15 mouse cellular contexts compared by ENCODE assay signal in genomic region chr3:119419087-119419709, GRCm38 (mm10).
DNase-seq lines count a peak whose midpoint lies in the region; ATAC-seq and TF ChIP-seq lines count a peak whose summit lies in the region.
"Had no signal": no experiment of that assay in that cellular context is flagged by ENCODE, and none has a peak within 500 bp of the region (broad histone marks: within the 10 kb centered on the region; RNA-seq: fewer than 3 reads in every experiment).

No protein-coding gene starts in this region.

- H3K4me1 ChIP-seq in forebrain, embryonic 15.5 days, result peaks cover 13% of the 10 kb centered on the region
- no peaks in the 10 kb centered on the region for H3K4me1 ChIP-seq in forebrain, embryonic 10.5 days
- H3K4me1 ChIP-seq in midbrain, embryonic 14.5 days (ENCODE audit: control insufficient read depth, insufficient read depth, low read length), result no peaks in the 10 kb centered on the region
- no peaks in the 10 kb centered on the region for H3K4me1 ChIP-seq in midbrain, embryonic 11.5 days (ENCODE audit: control insufficient read depth, insufficient read depth, low read length)
- H3K4me1 ChIP-seq in forebrain, postnatal 0 days (ENCODE audit: insufficient read depth), result no peaks in the 10 kb centered on the region
- no peaks in the 10 kb centered on the region for H3K4me1 ChIP-seq in limb, embryonic 10.5 days
- H3K4me1 ChIP-seq: embryonic facial prominence, embryonic 13.5 days; heart, embryonic 15.5 days; midbrain, embryonic 10.5 days had no signal

- H3K27ac ChIP-seq in forebrain, embryonic 15.5 days (replicated peaks), result peak overlapping the region; percentile 56
- H3K27ac ChIP-seq in forebrain, embryonic 10.5 days, result no peak overlapping the region
- no peak overlapping the region for H3K27ac ChIP-seq in midbrain, embryonic 14.5 days (replicated peaks; ENCODE audit: low read depth, low read length)
- no peak overlapping the region for H3K27ac ChIP-seq in midbrain, embryonic 11.5 days (ENCODE audit: low read depth, low read length)
- H3K27ac ChIP-seq in forebrain, postnatal 0 days (ENCODE audit: low read depth, low read length), result 0 out of 2 replicates have a peak overlapping the region, but pooled peaks have one; percentile 2
- no peak overlapping the region for H3K27ac ChIP-seq in limb, embryonic 10.5 days
- H3K27ac ChIP-seq: embryonic facial prominence, embryonic 13.5 days; heart, embryonic 15.5 days; hindbrain, embryonic 15.5 days; liver, embryonic 14.5 days; midbrain, embryonic 10.5 days had no signal

- DNase-seq in forebrain, embryonic 10.5 days (ENCODE audit: extremely low spot score, low spot score), result no peak
- DNase-seq in midbrain, embryonic 14.5 days, result peak; percentile 6
- no peak for DNase-seq in midbrain, embryonic 11.5 days (ENCODE audit: low spot score, missing footprints)
- DNase-seq in forebrain, postnatal 0 days, result peak; percentile 50
- no peak for DNase-seq in yolk sac, embryonic 10.5 days (ENCODE audit: low spot score)
- no peak for DNase-seq in limb, embryonic 10.5 days (ENCODE audit: low spot score)
- DNase-seq: cerebellum, postnatal 36 days; kidney, adult 2 months; kidney, postnatal 36 days had no signal

- peak; percentile 68 for ATAC-seq in forebrain, embryonic 15.5 days (replicated peaks)
- ATAC-seq in midbrain, embryonic 14.5 days (ENCODE audit: low FRiP score, low TSS enrichment), result no peak
- no peak for ATAC-seq in midbrain, embryonic 11.5 days (ENCODE audit: low FRiP score)
- ATAC-seq in forebrain, postnatal 0 days, result peak; percentile 25; the same call in 1 of the 2 replicates

- no peaks in the 10 kb centered on the region for H3K36me3 ChIP-seq in forebrain, embryonic 15.5 days
- H3K36me3 ChIP-seq in forebrain, embryonic 10.5 days (replicated peaks), result no peaks in the 10 kb centered on the region
- no peaks in the 10 kb centered on the region for H3K36me3 ChIP-seq in midbrain, embryonic 14.5 days (ENCODE audit: control insufficient read depth, insufficient read depth, low read length)
- H3K36me3 ChIP-seq in midbrain, embryonic 11.5 days (ENCODE audit: control insufficient read depth, insufficient read depth, low read length), result no peaks in the 10 kb centered on the region
- no peaks in the 10 kb centered on the region for H3K36me3 ChIP-seq in forebrain, postnatal 0 days (ENCODE audit: insufficient read depth)
- no peaks in the 10 kb centered on the region for H3K36me3 ChIP-seq in limb, embryonic 10.5 days
- H3K36me3 ChIP-seq: embryonic facial prominence, embryonic 13.5 days; heart, embryonic 15.5 days; hindbrain, embryonic 15.5 days; midbrain, embryonic 10.5 days had no signal

- 24% methylated on average over 9 of the region's 9 CpGs for WGBS in forebrain, embryonic 15.5 days
- 88% methylated on average over 9 of the region's 9 CpGs for WGBS in forebrain, embryonic 10.5 days
- WGBS in midbrain, embryonic 14.5 days, result 76% methylated on average over 9 of the region's 9 CpGs
- 86% methylated on average over 9 of the region's 9 CpGs for WGBS in midbrain, embryonic 11.5 days
- 28% methylated on average over 9 of the region's 9 CpGs for WGBS in forebrain, postnatal 0 days
- WGBS in limb, embryonic 10.5 days, result 79% methylated on average over 9 of the region's 9 CpGs

- no peak overlapping the region for H3K9ac ChIP-seq in forebrain, embryonic 15.5 days (replicated peaks)
- no peak overlapping the region for H3K9ac ChIP-seq in midbrain, embryonic 14.5 days (replicated peaks; ENCODE audit: low read length)
- no peak overlapping the region for H3K9ac ChIP-seq in midbrain, embryonic 11.5 days (ENCODE audit: low read length)
- no peak overlapping the region for H3K9ac ChIP-seq in forebrain, postnatal 0 days
- H3K9ac ChIP-seq: embryonic facial prominence, embryonic 13.5 days; heart, embryonic 15.5 days; hindbrain, embryonic 15.5 days; liver, embryonic 14.5 days had no signal

- no peak overlapping the region for H3K4me2 ChIP-seq in forebrain, embryonic 15.5 days (replicated peaks)
- H3K4me2 ChIP-seq in midbrain, embryonic 14.5 days (ENCODE audit: low read length), result no peak overlapping the region
- H3K4me2 ChIP-seq in midbrain, embryonic 11.5 days, result no peak overlapping the region
- no peak overlapping the region for H3K4me2 ChIP-seq in forebrain, postnatal 0 days (ENCODE audit: low read depth)
- H3K4me2 ChIP-seq: embryonic facial prominence, embryonic 13.5 days; heart, embryonic 15.5 days; hindbrain, embryonic 15.5 days had no signal

- no peak for TF ChIP-seq CTCF in forebrain, postnatal 0 days (IDR thresholded peaks at IDR 0.05; ENCODE audit: low read depth)

- H3K9me3 ChIP-seq in forebrain, embryonic 15.5 days, result 0 out of 2 replicates have a peak, but pooled peaks cover 3% of the 10 kb centered on the region
- 0 out of 2 replicates have a peak, but pooled peaks cover 5% of the 10 kb centered on the region for H3K9me3 ChIP-seq in forebrain, embryonic 10.5 days
- no peaks in the 10 kb centered on the region for H3K9me3 ChIP-seq in midbrain, embryonic 14.5 days (ENCODE audit: control insufficient read depth, low read length)
- no peaks in the 10 kb centered on the region for H3K9me3 ChIP-seq in midbrain, embryonic 11.5 days (ENCODE audit: control insufficient read depth, low read length)
- no peaks in the 10 kb centered on the region for H3K9me3 ChIP-seq in forebrain, postnatal 0 days (ENCODE audit: low read length)
- H3K9me3 ChIP-seq in limb, embryonic 10.5 days (replicated peaks), result no peaks in the 10 kb centered on the region
- H3K9me3 ChIP-seq: embryonic facial prominence, embryonic 13.5 days; heart, embryonic 15.5 days; hindbrain, embryonic 15.5 days had no signal

- no peaks in the 10 kb centered on the region for H3K27me3 ChIP-seq in forebrain, embryonic 15.5 days
- H3K27me3 ChIP-seq in forebrain, embryonic 10.5 days (ENCODE audit: poor library complexity, severe bottlenecking), result no peaks in the 10 kb centered on the region
- no peaks in the 10 kb centered on the region for H3K27me3 ChIP-seq in midbrain, embryonic 14.5 days (ENCODE audit: control insufficient read depth, insufficient read depth, low read length)
- H3K27me3 ChIP-seq in midbrain, embryonic 11.5 days (ENCODE audit: control insufficient read depth, insufficient read depth, low read length), result no peaks in the 10 kb centered on the region
- H3K27me3 ChIP-seq in forebrain, postnatal 0 days (ENCODE audit: insufficient read depth, low read length), result no peaks in the 10 kb centered on the region
- no peaks in the 10 kb centered on the region for H3K27me3 ChIP-seq in limb, embryonic 10.5 days (ENCODE audit: low read depth, poor library complexity, severe bottlenecking)
- H3K27me3 ChIP-seq: embryonic facial prominence, embryonic 13.5 days; heart, embryonic 15.5 days; hindbrain, embryonic 15.5 days had no signal

- no peak overlapping the region for H3K4me3 ChIP-seq in forebrain, embryonic 15.5 days
- no peak overlapping the region for H3K4me3 ChIP-seq in forebrain, embryonic 10.5 days
- H3K4me3 ChIP-seq in midbrain, embryonic 14.5 days (replicated peaks; ENCODE audit: low read depth, low read length), result no peak overlapping the region
- H3K4me3 ChIP-seq in midbrain, embryonic 11.5 days (ENCODE audit: low read depth, low read length), result no peak overlapping the region
- no peak overlapping the region for H3K4me3 ChIP-seq in forebrain, postnatal 0 days (ENCODE audit: low read depth, low read length)
- no peak overlapping the region for H3K4me3 ChIP-seq in limb, embryonic 10.5 days
- H3K4me3 ChIP-seq: embryonic facial prominence, embryonic 13.5 days; heart, embryonic 15.5 days; hindbrain, embryonic 15.5 days; midbrain, embryonic 10.5 days had no signal

Comparison
In these comparisons a context has a peak if more than half of its experiments do, and no peak if none do; other contexts are left out.
1. H3K27ac ChIP-seq: peak in forebrain, embryonic 15.5 days (single experiment) and forebrain, postnatal 0 days (single experiment); none in forebrain, embryonic 10.5 days (single experiment), midbrain, embryonic 14.5 days (single experiment), midbrain, embryonic 11.5 days (single experiment) and limb, embryonic 10.5 days (single experiment).
2. DNase-seq: peak in midbrain, embryonic 14.5 days (single experiment) and forebrain, postnatal 0 days (single experiment); none in forebrain, embryonic 10.5 days (single experiment), midbrain, embryonic 11.5 days (single experiment), yolk sac, embryonic 10.5 days (single experiment) and limb, embryonic 10.5 days (single experiment).
3. ATAC-seq: peak in forebrain, embryonic 15.5 days (single experiment) and forebrain, postnatal 0 days (single experiment); none in midbrain, embryonic 14.5 days (single experiment) and midbrain, embryonic 11.5 days (single experiment).